Mouse (Mus musculus): Measurements from ENCODE around the gene Eid3. TPM values are rescaled to one million over a fixed set of nuclear protein-coding genes. Genes with fewer than 3 reads are reported as not detected.
A peak's percentile ranks its signal among the peaks of the same experiment; 100 is the strongest.

Gene Eid3
- 1 to 10 TPM in 1 of 2 experiments, under 1 TPM in 1; 0.66 to 2.4 TPM for total RNA-seq (2021)

DNA sequence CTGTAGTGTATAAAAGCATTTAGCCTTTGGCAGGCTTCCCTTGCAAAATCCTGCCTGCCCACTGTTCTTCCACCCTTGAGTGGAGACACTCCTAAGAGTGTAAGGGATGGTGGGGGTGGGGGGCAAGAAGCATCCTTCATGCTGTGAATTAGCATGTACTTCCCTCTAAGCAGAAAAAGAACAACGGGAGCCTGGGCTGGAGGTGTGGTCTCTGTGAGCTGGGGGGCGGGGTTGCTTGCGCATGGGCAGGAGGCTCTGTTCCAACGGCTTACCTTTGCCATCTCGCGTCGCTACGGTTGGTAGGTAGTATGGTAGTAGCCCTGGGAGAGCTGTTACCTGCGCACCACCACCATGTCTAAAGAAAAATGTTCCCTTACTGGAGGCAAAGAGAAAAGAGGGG lies at the start of gene Eid3:
Gene Eid3, plus strand, starts transcription at position 271 of the 400 bp plus-strand sequence.
- intact Hi-C loops (cut with DNase I): no loop called here
- DNase-seq (ENCODE audit: low spot score in 2 of 2): no peak

GRCm38 (mm10) chr10:82817514-82817913 lies 48.9 kb upstream of the Eid3 start:
- intact Hi-C loops (cut with DNase I): no loop called here
- no peak for DNase-seq (ENCODE audit: low spot score in 2 of 2)

GRCm38 (mm10) chr10:82817936-82818335 lies 48.5 kb upstream of the Eid3 start:
- intact Hi-C loops (cut with DNase I): no loop called here
- no peak for DNase-seq (ENCODE audit: low spot score in 2 of 2)

DNA sequence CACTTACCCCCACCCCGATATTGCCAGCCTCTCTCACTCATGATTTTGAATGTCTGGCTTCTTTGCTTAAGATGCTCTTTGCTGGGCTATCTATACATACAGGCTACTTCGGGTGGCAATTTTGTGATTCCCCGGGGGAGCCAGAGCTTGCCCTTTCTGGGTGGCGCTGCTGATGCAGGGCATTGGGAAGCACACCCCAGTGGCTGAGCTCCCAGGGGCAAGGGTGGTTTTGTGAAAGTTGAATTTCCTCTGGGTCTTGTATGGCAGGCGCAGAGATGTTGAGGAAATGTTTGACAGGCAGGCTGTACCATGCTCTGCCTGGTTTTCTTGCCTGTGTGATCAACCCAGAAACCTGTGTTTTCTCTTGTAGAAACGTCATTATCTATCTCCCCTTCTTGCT lies 47.8 kb upstream of the Eid3 start:
- DNase-seq (ENCODE audit: low spot score in 2 of 2): no peak
- intact Hi-C loops (cut with DNase I): no loop called here

GRCm38 (mm10) chr10:82823108-82823778 lies 43.2 kb upstream of the Eid3 start:
- intact Hi-C loops (cut with DNase I): no loop called here

GRCm38 (mm10) chr10:82823779-82824177 lies 42.6 kb upstream of the Eid3 start:
- DNase-seq (ENCODE audit: low spot score in 2 of 2): no peak
- intact Hi-C loops (cut with DNase I): no loop called here

More at GRCm38 (mm10) chr10:82823108-82823778, 43.2 kb upstream of the Eid3 start:
- DNase-seq (ENCODE audit: low spot score in 2 of 2): no peak

DNA sequence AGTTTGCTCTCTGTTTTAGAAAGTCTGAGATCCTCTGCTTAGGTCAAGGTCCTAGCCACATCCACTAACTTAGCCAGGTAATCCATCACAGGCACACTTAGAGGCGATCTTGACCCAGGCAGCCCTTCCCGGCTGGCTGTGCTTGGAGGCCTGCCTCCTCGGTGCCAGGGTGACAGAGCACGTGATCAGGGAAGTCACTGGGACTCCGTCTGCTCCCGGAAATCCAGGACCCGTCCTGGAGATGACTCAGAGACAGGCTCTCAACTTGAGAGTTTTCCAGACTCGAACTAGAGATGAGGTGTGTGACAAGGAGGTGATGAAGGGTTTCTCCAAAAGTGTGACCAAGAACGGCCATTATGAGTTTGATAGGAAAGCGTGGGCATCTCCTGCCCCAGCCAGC lies 41.9 kb upstream of the Eid3 start:
- intact Hi-C loops (cut with DNase I): no loop called here
- DNase-seq (ENCODE audit: low spot score in 2 of 2): no peak

- intact Hi-C loops (cut with DNase I): no loop called here
- peak; percentile 18 to 63 for DNase-seq (ENCODE audit: low spot score in 2 of 2)
These were observed 39.9 kb upstream of the Eid3 start for GRCm38 (mm10) chr10:82826516-82826915.

DNA sequence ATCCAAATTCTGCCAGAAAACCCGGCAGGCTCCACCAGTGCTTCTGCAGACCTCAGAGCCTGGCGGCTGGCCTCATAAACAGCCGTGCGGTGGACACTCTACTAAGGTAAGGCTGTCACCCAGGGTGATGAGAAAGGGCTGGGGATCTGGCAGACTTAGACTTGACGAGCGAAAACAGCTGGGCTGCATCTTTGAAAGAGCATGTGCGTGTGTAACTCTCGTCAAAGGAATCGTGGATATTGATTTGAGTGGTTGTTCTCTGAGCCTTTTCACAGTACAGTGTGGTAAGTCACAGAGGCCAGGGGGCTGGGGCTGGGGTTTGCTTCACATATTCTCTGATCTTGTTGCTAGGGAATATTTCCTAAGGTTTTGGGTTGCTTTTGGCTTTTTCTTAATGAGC lies 32.5 kb upstream of the Eid3 start, which contains the start of gene Txnrd1:
Gene Txnrd1, plus strand, starts transcription at position 26 of the 400 bp plus-strand sequence.
- intact Hi-C loops (cut with DNase I): no loop called here
- no peak for DNase-seq (ENCODE audit: low spot score in 2 of 2)

GRCm38 (mm10) chr10:82835898-82836297 lies 30.5 kb upstream of the Eid3 start:
- no peak for DNase-seq (ENCODE audit: low spot score in 2 of 2)
- intact Hi-C loops (cut with DNase I): no loop called here

DNA sequence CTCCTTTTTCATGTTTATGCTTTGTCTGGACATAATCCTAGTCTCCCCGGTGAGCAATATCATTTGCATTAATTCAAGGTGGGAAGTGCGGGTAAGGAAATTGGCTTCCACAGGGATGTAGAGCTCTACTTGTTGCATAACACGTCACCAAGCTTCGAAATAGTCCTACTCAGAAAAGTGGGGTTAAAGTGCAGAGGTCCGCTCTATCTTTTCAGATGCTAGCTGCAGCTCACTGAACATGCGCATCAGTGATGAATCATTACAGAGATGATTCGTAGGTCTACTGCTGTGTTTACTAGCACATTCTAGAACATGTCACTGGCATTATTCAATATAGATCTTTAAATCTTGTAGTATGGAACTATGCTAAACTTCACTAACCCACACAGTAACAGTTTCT lies 28.0 kb upstream of the Eid3 start:
- intact Hi-C loops (cut with DNase I): no loop called here
- DNase-seq (ENCODE audit: low spot score in 2 of 2): no peak

DNA sequence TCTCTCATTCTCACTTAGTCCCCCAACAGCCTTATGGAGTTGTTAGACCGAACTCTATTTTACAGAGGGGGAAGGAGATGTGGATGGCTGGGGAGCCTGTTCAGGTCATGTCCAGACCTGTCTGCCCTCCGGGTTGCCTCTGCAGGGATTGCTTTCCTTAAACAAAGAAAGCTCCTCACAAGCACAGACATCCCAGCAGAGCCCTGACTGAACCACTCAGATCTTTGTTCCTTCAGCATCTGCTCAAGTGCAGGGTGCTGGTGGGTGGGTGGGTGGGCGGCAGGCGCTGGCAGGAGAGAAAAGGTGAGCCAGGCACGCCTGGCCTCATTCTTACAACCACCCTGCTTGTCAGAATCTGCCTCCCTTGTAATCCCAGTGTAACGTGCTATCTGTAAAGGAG lies 22.3 kb upstream of the Eid3 start:
- intact Hi-C loops (cut with DNase I): no loop called here
- DNase-seq (ENCODE audit: low spot score in 2 of 2): no peak

DNA sequence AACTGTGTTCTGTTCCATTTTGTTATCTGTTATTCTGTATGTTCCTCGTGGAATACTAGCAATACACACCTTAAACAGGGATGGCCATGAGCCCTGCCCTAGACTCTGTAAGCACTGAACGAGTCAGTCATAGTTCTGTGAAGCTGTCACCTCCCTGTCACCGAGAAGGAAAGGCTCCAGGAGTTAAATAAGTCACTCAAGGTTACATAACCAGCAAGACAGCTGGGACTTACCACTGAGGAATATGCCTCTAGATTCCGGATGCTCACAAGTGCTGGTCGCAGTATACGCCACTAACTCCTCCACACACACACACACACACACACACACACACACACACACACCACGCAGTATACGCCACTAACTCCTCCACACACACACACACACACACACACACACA lies 21.7 kb upstream of the Eid3 start:
- intact Hi-C loops (cut with DNase I): no loop called here
- DNase-seq (ENCODE audit: low spot score in 2 of 2): peak in 1 of 2 experiments; percentile 37

DNA sequence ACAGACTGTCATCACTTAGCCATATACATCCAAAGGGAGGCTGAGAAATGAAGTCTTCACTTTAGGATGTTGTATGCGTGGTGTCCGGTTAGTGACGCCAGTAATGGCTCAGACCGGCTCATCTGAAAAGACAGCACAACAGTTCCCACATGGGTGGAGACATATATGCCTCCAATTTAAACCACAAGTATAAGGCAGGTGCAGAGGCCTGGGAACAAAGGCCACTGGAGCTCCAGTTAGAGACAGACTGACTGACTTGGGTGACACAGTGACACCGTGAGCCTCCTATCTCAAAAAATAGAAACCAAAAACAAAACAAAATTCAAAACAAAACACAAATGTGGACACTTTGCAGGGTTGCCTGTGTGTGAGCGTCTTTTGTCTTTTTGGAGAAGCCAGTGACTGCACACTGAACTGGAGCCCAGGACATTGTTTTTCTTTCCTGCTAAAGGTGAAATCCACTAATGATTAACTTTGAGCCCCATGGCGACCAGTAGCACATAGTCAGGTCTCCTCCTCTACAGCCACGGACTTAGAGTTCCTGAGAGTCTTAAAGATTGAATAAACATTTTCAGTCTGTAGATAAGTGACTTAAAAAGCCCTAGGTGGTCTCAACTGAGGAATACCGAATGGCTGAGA lies 18.5 kb upstream of the Eid3 start:
- DNase-seq (ENCODE audit: low spot score in 2 of 2): no peak
- intact Hi-C loops (cut with DNase I): no loop called here

DNA sequence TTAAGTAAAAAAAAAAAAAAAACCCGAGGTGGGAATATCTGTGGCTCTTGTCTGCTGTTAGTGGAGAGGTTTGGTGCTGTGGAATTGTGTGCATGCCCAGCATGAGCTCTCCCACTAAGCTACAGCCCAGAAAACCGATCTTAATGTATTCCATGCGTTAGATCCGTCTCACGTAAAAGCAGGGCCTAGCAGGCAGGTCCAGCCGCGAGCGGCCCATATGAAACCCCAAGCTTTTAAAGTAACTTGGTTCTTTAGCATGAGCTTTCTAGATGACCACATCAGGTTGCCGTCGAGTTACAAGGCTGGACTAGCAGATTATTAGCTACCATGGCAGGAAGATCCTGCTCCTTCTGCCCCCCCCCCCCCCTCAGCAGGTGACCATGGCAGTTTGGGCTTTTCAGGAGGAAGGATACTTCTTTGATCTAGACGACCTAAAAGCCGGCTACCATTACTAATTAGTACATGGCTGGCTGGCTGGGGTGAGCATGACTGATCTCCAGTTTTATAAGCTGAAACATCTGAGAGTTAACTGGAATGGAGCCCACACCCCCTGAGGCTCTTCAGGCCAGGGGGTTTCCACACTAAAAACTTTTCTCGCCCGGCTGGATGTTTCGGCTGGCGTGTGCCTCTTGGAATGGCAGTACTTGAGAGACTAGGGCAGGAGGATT lies 16.6 kb upstream of the Eid3 start:
- intact Hi-C loops (cut with DNase I): loop anchor here (10.0 kb wide), 1 partner anchor 215 kb away; no protein-coding TSS in a partner anchor
- no peak for DNase-seq (ENCODE audit: low spot score in 2 of 2)

DNA sequence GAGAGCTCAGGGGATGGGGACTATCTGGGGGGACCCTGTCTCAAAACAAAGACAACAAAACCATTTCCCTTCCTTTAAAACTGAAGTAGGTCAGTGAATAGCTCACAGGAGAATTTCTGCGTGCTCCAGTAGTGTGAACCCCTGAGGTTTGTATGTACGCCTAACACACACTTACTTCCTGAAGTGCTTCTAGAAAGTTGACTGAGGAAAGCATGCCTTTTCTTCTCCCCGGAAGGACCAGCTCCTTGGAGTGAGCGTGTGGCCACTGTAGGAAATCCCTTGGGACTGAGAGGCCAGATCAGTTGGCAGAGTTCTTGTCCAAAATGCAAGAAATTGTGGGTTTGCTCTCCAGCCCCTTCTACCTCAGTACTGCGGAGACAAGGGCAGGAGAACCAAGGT lies 16.1 kb upstream of the Eid3 start:
- DNase-seq (ENCODE audit: low spot score in 2 of 2): no peak
- intact Hi-C loops (cut with DNase I): loop anchor here (10.0 kb wide), 1 partner anchor 216 kb away; no protein-coding TSS in a partner anchor

DNA sequence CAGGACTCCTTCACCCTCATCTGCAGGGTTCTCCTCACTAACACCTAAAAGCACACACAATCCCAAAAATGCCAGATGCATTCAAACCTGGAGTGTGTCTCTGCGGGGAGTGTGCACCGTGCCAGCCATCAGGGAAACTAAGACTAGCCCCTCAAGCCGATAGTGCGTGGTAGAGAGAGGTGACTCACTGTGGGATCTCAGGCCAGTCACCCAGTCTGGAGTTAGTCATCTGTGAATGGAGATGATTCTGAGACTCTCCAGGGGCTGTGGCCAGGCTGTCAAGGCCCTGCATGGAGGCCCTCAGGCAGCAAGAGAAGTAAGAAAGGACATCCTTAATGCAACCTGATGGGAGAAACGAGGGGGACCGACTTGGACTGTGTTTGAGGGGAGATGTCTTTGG lies 14.7 kb upstream of the Eid3 start:
- DNase-seq (ENCODE audit: low spot score in 2 of 2): no peak
- intact Hi-C loops (cut with DNase I): loop anchor here (10.0 kb wide), 1 partner anchor 217 kb away; no protein-coding TSS in a partner anchor

- DNase-seq (ENCODE audit: low spot score in 2 of 2): peak in 1 of 2 experiments; percentile 9
- intact Hi-C loops (cut with DNase I): loop anchor here (5.0 to 10.0 kb wide), 2 partner anchors 46 to 223 kb away; no protein-coding TSS in a partner anchor
These were observed 8.3 kb upstream of the Eid3 start for GRCm38 (mm10) chr10:82858032-82858680.

DNA sequence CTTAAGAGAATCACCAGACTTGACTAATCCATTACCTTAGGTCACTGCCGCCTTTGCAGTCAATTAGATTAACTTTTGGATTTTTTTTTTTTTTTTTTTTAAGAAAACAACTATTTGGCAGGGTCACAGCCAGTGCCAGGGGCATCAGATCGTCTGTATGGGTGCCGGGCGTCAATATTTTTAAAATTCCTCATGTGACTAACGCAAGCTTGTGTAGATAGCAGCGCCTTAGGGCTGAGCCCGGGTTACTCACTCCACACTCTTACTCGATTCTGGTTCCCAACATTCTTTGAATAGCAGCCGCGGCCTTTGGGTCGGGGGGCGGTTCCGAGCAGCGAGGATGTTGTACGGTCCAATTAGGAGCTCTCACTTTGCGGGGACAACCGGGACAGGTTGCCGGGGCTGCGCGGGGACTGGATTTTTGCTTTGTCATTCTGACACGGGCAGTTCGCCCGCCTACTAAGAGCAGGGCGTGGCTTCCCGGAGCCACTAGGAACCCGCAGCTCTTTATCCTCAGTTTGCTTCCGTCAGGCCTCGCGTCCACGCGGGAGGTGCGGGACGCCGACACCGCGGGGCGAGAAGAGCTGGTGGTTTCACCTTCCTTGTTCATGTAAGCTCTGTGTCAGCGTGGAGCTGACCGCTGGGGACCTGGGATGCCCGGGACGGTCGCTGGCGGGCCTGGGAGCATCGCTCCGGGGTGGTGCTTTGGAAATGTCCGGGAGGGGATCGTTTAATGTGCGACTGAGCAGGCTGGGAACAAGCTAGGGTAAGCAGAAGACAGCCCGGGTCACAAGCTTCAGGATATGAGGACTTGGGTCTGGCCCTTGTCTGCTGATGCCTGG lies 7.5 kb upstream of the Eid3 start:
- DNase-seq (ENCODE audit: low spot score in 2 of 2): peak; percentile 91 to 95
- intact Hi-C loops (cut with DNase I): loop anchor here (1.0 to 10.0 kb wide), 3 partner anchors 47 to 224 kb away; partner anchors contain the start of gene Nfyb
